ENCODE assay signal across 8 mouse cellular contexts in the genomic region with DNA sequence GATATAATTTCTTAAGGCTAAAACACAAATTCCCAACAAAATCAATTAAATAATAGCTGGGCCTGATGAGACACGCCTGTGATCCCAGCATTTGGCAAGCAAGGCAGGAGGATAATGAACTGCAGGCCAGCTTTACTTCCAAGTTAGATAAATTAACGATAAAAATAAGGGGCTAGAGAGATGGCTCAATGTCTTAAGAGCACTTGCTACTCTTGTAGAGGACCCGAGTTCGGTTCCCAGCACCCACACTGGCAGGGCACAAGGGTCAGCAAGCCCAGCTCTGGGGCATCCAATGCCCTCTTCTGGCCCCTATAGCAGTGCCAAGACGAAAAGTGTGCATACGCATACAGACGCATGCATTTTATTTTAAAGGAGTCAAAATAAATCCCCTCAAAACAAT. TPM values are rescaled to one million over a fixed set of nuclear protein-coding genes. Genes with fewer than 3 reads are reported as not detected.
A peak's percentile ranks its signal among the peaks of the same experiment; 100 is the strongest.
DNase-seq lines count a peak whose midpoint lies in the region; ATAC-seq and TF ChIP-seq lines count a peak whose summit lies in the region.

No protein-coding gene starts in this region.

- H3K27me3 ChIP-seq in spleen, adult 2 months (ENCODE audit: control insufficient read depth, insufficient read depth, low read length) = no peaks in the 10 kb centered on the region
- H3K27me3 ChIP-seq in hindbrain, embryonic 15.5 days = no peaks in the 10 kb centered on the region
- no peaks in the 10 kb centered on the region for H3K27me3 ChIP-seq in neural tube, embryonic 12.5 days (replicated peaks)

- no peaks in the 10 kb centered on the region for H3K9me3 ChIP-seq in hindbrain, embryonic 15.5 days
- H3K9me3 ChIP-seq in neural tube, embryonic 12.5 days = no peaks in the 10 kb centered on the region

- ATAC-seq in hindbrain, embryonic 15.5 days (ENCODE audit: low FRiP score, low read depth) = peak; percentile 5; the same call in 1 of the 2 replicates
- ATAC-seq in neural tube, embryonic 12.5 days (ENCODE audit: low FRiP score, low read depth) = peak; percentile 32; the same call in 1 of the 2 replicates

- no peak for TF ChIP-seq POLR2A in spleen, adult 2 months (IDR thresholded peaks at IDR 0.05; ENCODE audit: low read depth, low read length)

- WGBS in spleen, adult 2 months = 46% methylated on average over 7 of the region's 7 CpGs
- WGBS in hindbrain, embryonic 15.5 days = 32% methylated on average over 7 of the region's 7 CpGs
- WGBS in neural tube, embryonic 12.5 days = 40% methylated on average over 7 of the region's 7 CpGs

- no peaks in the 10 kb centered on the region for H3K36me3 ChIP-seq in spleen, adult 2 months (ENCODE audit: control insufficient read depth, insufficient read depth, low read length)
- H3K36me3 ChIP-seq in hindbrain, embryonic 15.5 days = peaks cover 26% of the 10 kb centered on the region
- H3K36me3 ChIP-seq in neural tube, embryonic 12.5 days = peaks cover 22% of the 10 kb centered on the region

- H3K9ac ChIP-seq in hindbrain, embryonic 15.5 days = peak overlapping the region; percentile 93
- peak overlapping the region; percentile 95 for H3K9ac ChIP-seq in neural tube, embryonic 12.5 days

- H3K4me2 ChIP-seq in hindbrain, embryonic 15.5 days = peak overlapping the region; percentile 71
- peak overlapping the region; percentile 64 for H3K4me2 ChIP-seq in neural tube, embryonic 12.5 days (replicated peaks)

- peaks cover 7% of the 10 kb centered on the region; the same call in 1 of the 2 replicates for H3K4me1 ChIP-seq in spleen, adult 2 months (ENCODE audit: control insufficient read depth, insufficient read depth, insufficient read length)
- H3K4me1 ChIP-seq in hindbrain, embryonic 15.5 days (replicated peaks) = peaks cover 19% of the 10 kb centered on the region
- 0 out of 2 replicates have a peak, but pooled peaks cover 7% of the 10 kb centered on the region for H3K4me1 ChIP-seq in neural tube, embryonic 12.5 days

- H3K27ac ChIP-seq in spleen, adult 2 months (ENCODE audit: insufficient read depth, low read length) = no peak overlapping the region
- H3K27ac ChIP-seq in hindbrain, embryonic 15.5 days (replicated peaks) = peak overlapping the region; percentile 84
- H3K27ac ChIP-seq in neural tube, embryonic 12.5 days = no peak overlapping the region

- peak overlapping the region; percentile 61 for H3K4me3 ChIP-seq in spleen, adult 2 months (ENCODE audit: extremely low read depth, insufficient read depth, insufficient read length)
- peak overlapping the region; percentile 88 for H3K4me3 ChIP-seq in hindbrain, embryonic 15.5 days
- peak overlapping the region; percentile 85 for H3K4me3 ChIP-seq in neural tube, embryonic 12.5 days

- no peak for TF ChIP-seq CTCF in spleen, adult 2 months (IDR thresholded peaks at IDR 0.05; ENCODE audit: extremely low read depth, insufficient read depth, insufficient read length, insufficient replicate concordance)

- DNase-seq in cerebellum, adult 11-12 months = peak; percentile 66
- DNase-seq in cerebellum, postnatal 25 days = no peak
- no peak for DNase-seq in spleen, adult 2 months (ENCODE audit: low read depth in 1 of 2, low spot score in 2 of 2)
- DNase-seq in spleen, postnatal 36 days (ENCODE audit: low spot score in 2 of 2) = no peak
- no peak for DNase-seq in layer of hippocampus, postnatal 14 days (ENCODE audit: low spot score in 2 of 2)
- DNase-seq in right cerebral cortex, adult 2 months (ENCODE audit: low spot score in 2 of 2) = no peak

RNA-seq across cellular contexts. Expression of a gene that starts 0.8 kb away (rescaled TPM):
- 12.9 and 17.3 TPM in 2 replicates for polyA plus RNA-seq in spleen, adult 2 months (2012; rRNA removed)
- polyA plus RNA-seq in hindbrain, embryonic 15.5 days (2015; fragmentation: Nextera tagmentation; extraction: Ambion mirVana) = 51.2 and 55.5 TPM in 2 replicates
- polyA plus RNA-seq in neural tube, embryonic 12.5 days (2016; fragmentation: Nextera tagmentation; extraction: Ambion mirVana) = 75.0 and 79.0 TPM in 2 replicates
- 10 to 100 TPM; 24.6 to 34.4 TPM for total RNA-seq in layer of hippocampus, postnatal 14 days (2021)
